Mouse (Mus musculus): ENCODE data around the gene Calm1.
"Not testable (repeated sequence)": the region's sequence is repeated elsewhere in the genome, so short reads cannot be mapped to it uniquely, and the experiment has no call there.

Gene Calm1

GRCm38 (mm10) chr12:100198967-100199660 is at the start of gene Calm1:
TSS of gene Calm1 (plus strand) at chr12:100199435.
- peak; percentile 97 for DNase-seq

DNA sequence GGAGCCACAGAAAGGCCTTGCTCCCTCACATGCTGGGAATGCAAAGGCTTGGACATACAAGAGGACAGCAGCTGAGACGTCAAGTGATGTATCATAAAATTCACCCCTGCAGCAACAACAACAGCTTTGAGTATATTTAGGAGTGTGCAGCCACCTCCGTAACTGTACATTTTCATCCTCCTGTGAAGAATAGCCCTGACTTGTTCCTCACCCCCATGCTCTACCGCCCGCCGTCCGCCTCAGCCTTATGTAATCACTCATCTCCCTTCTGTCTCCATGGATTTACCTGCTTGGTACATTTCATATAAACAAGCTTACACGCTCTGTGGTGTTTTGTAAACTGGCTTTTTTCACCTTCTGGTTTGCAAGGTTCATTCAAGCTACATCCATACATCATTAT is 46.8 kb upstream of the Calm1 start:
- no peak for DNase-seq

DNA sequence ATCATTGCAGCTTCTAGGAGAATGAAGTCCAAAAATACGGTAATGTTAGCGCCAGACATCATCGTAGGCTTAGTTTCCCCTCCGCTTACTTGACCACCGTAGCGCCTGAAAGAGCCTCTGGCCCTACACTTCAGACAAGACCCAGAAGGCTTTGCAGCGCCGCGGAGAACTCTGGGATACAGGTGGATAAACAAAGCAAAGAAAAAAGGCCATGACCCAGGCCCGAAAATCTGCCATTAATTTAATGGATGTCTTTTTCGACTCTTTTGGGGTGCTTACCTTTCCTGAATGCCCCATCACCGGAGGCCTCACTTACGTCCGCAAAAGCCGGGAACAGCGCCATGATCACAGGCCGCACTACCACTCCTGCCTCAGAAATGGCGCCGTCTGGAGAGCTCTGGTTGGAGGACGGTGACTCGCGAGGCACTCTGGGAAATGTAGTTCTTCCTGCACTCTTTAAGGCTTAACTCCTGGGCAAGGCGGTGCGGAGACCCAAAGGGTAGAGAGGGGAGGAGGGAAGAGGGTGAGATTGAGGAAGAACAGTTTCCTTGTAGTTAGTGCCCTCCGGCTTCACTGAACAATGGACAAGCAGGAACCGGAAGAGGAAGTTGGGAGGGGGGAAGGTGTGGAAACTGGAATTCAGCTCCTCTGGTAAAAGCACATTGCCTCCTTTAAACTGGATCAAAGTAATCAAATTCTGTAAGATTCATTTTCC is 39.8 kb upstream of the Calm1 start, which contains the start of gene Nrde2:
Gene Nrde2, minus strand, starts transcription at position 393 of the 715 bp plus-strand sequence.
- peak; percentile 86 to 92 for DNase-seq

- DNase-seq, result no peak
Measured at GRCm38 (mm10) chr12:100164991-100165500, 34.2 kb upstream of the Calm1 start.

GRCm38 (mm10) chr12:100166177-100166576 is 33.1 kb upstream of the Calm1 start:
- DNase-seq, result peak; percentile 58 to 68

GRCm38 (mm10) chr12:100166939-100167338 is 32.3 kb upstream of the Calm1 start:
- peak in 1 of 2 experiments; percentile 19 for DNase-seq

GRCm38 (mm10) chr12:100167502-100167901 is 31.7 kb upstream of the Calm1 start:
- no peak for DNase-seq

GRCm38 (mm10) chr12:100167931-100168871 is 31.0 kb upstream of the Calm1 start:
- peak; percentile 74 to 77 for DNase-seq

GRCm38 (mm10) chr12:100172481-100172880 is 26.8 kb upstream of the Calm1 start:
- DNase-seq, result no peak

DNA sequence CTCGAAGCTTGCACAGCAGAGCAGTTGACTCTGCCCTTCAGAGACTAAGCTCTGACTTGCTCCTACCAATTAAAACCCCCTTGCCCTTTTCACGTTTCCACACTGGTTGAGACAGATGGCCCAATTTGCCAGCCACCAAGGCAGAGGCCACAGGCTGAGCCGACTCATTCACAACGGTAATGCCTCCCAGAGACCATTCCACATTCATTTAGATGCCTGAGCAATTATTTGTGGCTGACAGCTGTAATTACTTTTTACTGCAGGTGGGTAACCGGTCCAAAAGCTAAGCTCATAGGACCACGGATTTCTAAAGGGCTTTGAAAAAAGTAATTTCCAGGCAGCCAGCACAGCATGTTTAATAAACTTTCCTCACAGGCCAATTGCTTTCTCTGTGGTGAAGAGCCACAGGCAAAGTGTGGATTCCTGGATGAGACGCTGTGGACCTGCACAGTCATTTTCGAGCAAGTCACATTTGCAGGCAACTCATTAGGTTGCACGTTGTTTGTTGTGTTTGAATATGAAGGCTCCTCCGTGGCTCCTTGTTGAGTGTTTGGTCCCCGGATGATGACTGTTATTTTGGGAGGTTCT is 22.7 kb upstream of the Calm1 start:
- no peak for DNase-seq

DNA sequence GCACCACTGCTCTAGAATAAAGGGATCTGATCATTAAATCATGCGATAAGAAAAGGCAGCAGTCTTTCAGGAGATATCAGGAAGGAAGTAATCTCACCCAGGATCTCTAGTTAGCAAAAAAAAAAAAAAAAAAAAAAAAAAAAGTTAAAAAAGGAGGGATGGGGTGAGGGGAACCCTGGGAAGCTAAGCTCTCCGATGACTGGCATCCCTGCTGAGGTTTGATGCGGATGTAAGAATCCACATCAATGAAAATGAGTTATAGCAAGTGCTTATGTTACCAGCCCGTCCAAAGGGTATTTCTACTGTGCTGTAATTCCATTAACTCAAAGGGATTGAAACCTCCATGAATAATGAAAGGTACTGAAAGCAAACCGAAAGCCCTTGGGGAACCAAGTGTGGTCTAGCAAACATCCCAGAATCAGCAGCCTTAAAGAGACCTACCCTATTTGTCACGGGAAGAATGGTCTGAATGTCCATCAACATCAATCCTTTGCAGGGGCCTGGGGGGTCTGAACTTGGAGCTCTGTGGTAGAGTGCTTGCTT is 20.3 kb upstream of the Calm1 start:
- no peak for DNase-seq

DNA sequence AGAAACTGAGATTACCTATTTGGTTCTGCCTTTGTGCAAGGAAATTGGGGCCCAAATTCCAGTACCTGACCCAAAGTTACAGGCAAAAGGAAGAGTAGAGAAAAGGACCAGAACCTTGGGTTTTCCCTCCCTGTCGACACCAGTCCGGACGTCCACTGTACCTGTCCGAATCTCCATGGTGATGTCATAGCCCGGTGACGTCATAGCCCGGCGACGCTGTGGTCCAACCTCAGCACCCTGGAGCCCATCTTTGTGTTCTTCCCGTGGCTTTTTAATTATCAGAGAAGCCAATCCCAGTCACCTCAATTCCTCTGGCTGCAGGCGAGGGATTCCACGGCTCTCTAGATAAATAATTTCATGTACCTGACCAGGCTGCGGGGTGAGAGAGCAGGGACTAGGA is 18.4 kb upstream of the Calm1 start:
- no peak for DNase-seq

GRCm38 (mm10) chr12:100182676-100183075 is 16.6 kb upstream of the Calm1 start:
- DNase-seq, result no peak

DNA sequence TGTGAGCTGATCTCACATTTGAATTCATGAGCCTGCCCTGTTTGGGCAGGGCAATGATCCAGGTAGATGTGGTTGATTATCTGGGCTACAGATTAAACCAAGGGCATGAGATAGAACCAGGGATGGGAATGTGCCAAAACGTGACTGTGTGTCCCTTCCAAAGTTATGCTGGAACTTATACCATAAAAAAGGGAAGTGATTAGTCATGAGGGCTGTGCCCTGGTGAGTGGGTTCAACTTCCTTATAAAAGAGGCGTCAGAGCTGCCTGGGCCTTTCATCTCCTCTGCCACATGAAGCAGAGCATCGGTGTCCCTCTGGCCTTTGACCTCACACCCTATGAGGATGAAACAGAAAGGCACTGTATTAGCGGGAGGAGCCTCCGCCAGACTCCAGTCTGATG is 15.3 kb upstream of the Calm1 start:
- DNase-seq, result no peak

DNA sequence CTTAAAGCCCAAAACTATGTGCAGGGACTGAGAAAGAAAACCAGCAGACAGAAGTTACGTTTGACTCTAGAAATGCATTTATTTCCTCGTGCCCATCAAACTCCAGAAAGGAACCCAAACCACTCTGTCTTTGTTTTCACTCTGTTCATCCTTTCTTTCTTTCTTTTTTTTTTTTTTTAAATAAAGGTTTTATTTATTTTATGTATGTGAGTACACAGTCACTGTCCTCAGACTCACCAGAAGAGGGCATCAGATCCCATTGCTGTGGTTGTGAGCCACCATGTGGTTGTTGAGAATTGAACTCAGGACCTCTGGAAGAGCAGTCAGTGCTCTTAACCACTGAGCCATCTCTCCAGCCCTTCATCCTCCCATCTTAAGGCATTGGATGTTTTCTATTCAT is 14.3 kb upstream of the Calm1 start:
- not testable (repeated sequence) for DNase-seq

- no peak for DNase-seq
Measured at GRCm38 (mm10) chr12:100185897-100186296, 13.3 kb upstream of the Calm1 start.

DNA sequence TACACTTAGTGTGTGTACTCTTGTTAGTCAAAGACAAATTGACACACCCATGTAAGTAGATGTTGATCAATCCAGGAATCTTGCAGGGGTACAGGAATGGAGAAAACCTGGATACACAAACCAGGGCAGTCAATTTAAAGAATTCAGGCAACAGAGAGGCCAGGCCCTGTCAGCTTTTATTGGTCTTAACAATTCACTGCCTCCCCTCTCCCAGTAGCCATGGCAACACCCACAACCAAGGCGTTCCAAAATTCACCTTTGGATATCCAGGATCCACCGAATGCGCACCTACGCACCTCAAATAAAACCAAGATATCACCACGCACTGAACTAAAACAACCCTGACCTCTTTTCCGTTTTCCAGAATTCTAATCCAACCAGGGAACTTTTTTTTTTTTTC is 12.9 kb upstream of the Calm1 start:
- peak; percentile 39 to 57 for DNase-seq

GRCm38 (mm10) chr12:100187013-100187755 is 12.1 kb upstream of the Calm1 start:
- peak; percentile 99 to 100 for DNase-seq

DNA sequence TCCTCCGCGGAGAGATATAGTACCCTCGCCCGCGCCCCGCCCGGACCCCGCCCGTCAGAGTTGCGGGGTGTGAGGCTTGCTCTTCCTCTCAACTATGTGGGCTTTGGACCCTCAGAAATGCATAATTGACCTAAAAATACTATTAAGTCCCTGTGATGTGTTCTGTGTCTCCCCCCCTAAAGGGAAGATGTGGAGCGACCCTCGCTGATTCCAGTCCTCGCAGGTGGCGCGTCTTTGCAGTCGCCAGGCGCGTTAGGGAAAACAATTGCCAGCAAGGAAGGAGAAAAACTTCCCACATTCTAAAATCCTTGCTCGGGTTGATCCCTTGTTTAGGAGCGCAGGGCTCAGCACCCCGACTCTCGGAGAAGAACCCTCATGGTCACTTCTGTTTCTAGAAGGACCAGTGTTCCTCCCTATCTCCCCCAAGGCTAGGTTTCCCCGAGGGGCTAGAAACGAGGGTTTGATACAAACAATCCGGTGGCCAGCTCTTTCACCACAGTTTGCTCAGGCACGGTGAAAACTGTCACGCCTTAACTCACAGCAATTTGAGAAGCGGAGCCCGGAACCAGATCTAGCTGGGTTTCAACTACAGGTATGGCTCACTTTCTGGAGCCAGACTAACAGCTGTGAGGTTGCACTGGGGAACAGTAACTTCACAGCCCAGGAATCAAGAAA is 11.3 kb upstream of the Calm1 start:
- peak; percentile 32 to 61 for DNase-seq

DNA sequence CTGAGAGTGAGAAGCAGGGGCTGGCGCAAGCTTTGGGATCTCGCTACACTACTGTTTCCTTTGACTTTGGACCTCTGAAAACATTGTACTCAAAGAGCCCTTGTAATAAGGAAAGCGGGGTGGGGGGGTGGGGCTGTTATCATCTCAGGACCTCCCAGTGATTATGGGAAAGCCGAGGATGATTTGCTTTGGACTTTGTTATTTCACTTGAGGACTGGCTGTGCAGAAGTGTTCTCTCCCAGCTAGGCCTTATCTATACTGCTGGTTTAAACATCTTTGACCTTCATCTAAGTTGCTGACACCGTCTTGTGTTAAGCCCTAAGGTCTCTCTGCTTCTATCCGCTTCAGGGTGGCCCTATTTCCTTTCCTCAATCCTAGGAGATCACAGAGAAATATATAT is 8.4 kb upstream of the Calm1 start:
- no peak for DNase-seq

- DNase-seq, result no peak
Measured at GRCm38 (mm10) chr12:100194181-100194580, 5.1 kb upstream of the Calm1 start.

Data from cerebellum, postnatal 36 days (tissue).